Mouse (Mus musculus): ENCODE data around the gene Patl2.

GRCm38 (mm10) chr2:122154479-122154878, 31.5 kb downstream of the Patl2 start:
- TF ChIP-seq CTCF (IDR thresholded peaks at IDR 0.05 in 2 of 3, conservative IDR thresholded peaks at IDR 0.05 in 1 of 3; ENCODE audit: control insufficient read depth in 1 of 3, insufficient read depth in 1 of 3, low read depth in 2 of 3, low read length in 3 of 3, poor library complexity in 1 of 3, severe bottlenecking in 1 of 3) (no peak), MAX (IDR thresholded peaks at IDR 0.05; ENCODE audit: low read length) (no peak), POLR2AphosphoS2 (IDR thresholded peaks at IDR 0.05; ENCODE audit: low read length) (no peak), POLR2A (IDR thresholded peaks at IDR 0.05; ENCODE audit: control insufficient read depth in 1 of 2, insufficient read depth in 1 of 2, low read depth in 1 of 2, low read length in 2 of 2, poor library complexity in 1 of 2) (no peak), RCOR1 (IDR thresholded peaks at IDR 0.05; ENCODE audit: low read depth, low read length) (no peak), MEF2A (IDR thresholded peaks at IDR 0.05; ENCODE audit: extremely low read depth, insufficient replicate concordance, low read depth, low read length, poor library complexity, severe bottlenecking) (no peak), ZNF384 (IDR thresholded peaks at IDR 0.05; ENCODE audit: low read depth, low read length) (no peak), MXI1 (IDR thresholded peaks at IDR 0.05; ENCODE audit: low read depth, low read length) (no peak), TCF12 (IDR thresholded peaks at IDR 0.05; ENCODE audit: low read depth, low read length) (no peak)
